Mouse (Mus musculus): ENCODE measurements at regions not wholly inside any gene's neighbourhood (a gene's known extent, or its start where the extent isn't known, plus 50 kb on each side); places are given as distances from the start of the nearest gene placed in this dataset.
"Not testable (repeated sequence)": the region's sequence is repeated elsewhere in the genome, so short reads cannot be mapped to it uniquely, and the experiment has no call there.

GRCm38 (mm10) chr12:46636888-46637287, 181.8 kb downstream of the Nova1 start:
- Histone ChIP-seq H3K9ac (replicated peaks; ENCODE audit: low read length) (no peak overlapping the region), H3K27ac (ENCODE audit: low read length) (no peak overlapping the region), H3K4me2 (replicated peaks; ENCODE audit: low read depth, low read length) (no peak overlapping the region), H3K4me3 (ENCODE audit: low read length) (no peak overlapping the region), H3K27me3 (ENCODE audit: insufficient read depth, low read length) (no peaks in the 10 kb centered on the region), H3K9me3 (ENCODE audit: low read length) (no peaks in the 10 kb centered on the region), H3K36me3 (ENCODE audit: insufficient read depth, low read length) (no peaks in the 10 kb centered on the region), H3K4me1 (ENCODE audit: insufficient read depth, low read length) (peaks cover 8% of the 10 kb centered on the region)
- ATAC-seq (ENCODE audit: low FRiP score, low TSS enrichment), result no peak

DNA sequence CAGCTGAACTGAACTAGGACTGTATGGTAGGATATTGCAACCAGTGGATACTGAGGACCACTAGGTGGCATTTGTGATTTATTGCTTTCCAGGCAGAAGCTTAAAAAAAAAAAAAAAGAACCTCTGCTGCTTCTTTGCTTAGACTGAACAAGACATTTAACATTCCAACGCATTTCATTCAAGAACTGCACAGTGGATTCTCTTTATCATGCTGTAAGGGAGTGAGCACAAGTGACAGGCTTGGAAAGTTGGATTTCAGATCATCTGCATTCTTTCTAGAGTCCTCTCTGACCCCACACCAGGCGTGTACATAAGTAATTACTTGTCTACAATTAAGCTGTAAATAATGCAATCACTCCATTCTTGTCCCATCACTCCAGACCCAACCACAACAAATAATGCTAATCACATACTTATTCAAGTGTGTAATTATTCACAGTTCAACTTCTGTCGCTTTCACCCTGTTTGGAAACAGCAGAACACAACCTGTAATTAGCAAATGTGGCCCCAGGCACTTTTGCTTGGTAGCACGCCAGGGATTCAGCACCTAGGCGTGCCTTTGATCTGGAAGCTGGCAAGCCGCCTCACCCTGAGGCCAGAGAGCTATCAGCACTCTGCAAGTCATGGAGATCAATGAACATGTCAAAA, 183.5 kb downstream of the Nova1 start:
- no peak overlapping the region for H3K4me2 ChIP-seq (replicated peaks; ENCODE audit: low read depth, low read length)
- H3K9me3 ChIP-seq (ENCODE audit: low read length), result no peaks in the 10 kb centered on the region
- no peak overlapping the region for H3K9ac ChIP-seq (replicated peaks; ENCODE audit: low read length)
- no peaks in the 10 kb centered on the region for H3K27me3 ChIP-seq (ENCODE audit: insufficient read depth, low read length)
- no peaks in the 10 kb centered on the region for H3K36me3 ChIP-seq (ENCODE audit: insufficient read depth, low read length)
- H3K4me1 ChIP-seq (ENCODE audit: insufficient read depth, low read length), result peaks cover 8% of the 10 kb centered on the region
- H3K27ac ChIP-seq (ENCODE audit: low read length), result no peak overlapping the region
- WGBS, result 10% methylated on average over 6 of the region's 6 CpGs
- ATAC-seq (ENCODE audit: low FRiP score, low TSS enrichment), result no peak
- no peak overlapping the region for H3K4me3 ChIP-seq (ENCODE audit: low read length)

DNA sequence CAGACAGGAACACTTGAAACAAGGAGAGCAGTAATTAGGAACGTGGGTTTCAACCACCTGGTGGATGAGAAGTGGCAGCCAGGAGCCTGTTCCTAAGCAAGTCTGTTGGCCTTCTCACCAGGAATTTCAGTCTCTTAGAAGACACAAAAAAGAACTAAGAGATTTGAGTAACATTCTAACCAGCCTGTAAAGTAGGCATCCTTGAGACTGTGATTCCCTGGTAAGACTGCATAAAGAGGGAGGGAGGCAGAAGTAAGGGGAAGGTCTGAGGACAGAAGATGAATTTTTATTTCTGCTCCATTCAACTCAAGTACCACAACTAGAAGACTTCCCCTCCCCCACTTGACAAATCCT, 184.0 kb downstream of the Nova1 start:
- ATAC-seq (ENCODE audit: low FRiP score, low TSS enrichment), result no peak
- Histone ChIP-seq H3K27ac (ENCODE audit: low read length) (no peak overlapping the region), H3K36me3 (ENCODE audit: insufficient read depth, low read length) (no peaks in the 10 kb centered on the region), H3K9ac (replicated peaks; ENCODE audit: low read length) (no peak overlapping the region), H3K27me3 (ENCODE audit: insufficient read depth, low read length) (no peaks in the 10 kb centered on the region), H3K9me3 (ENCODE audit: low read length) (no peaks in the 10 kb centered on the region), H3K4me3 (ENCODE audit: low read length) (no peak overlapping the region), H3K4me1 (ENCODE audit: insufficient read depth, low read length) (peaks cover 8% of the 10 kb centered on the region), H3K4me2 (replicated peaks; ENCODE audit: low read depth, low read length) (no peak overlapping the region)
- 22% methylated on average over 1 of the region's 1 CpGs for WGBS

GRCm38 (mm10) chr12:46632384-46632783, 186.3 kb downstream of the Nova1 start:
- not testable (repeated sequence) for H3K4me2 ChIP-seq (replicated peaks; ENCODE audit: low read depth, low read length); H3K4me3 ChIP-seq (ENCODE audit: low read length); H3K27me3 ChIP-seq (ENCODE audit: insufficient read depth, low read length); H3K36me3 ChIP-seq (ENCODE audit: insufficient read depth, low read length); H3K9me3 ChIP-seq (ENCODE audit: low read length); H3K9ac ChIP-seq (replicated peaks; ENCODE audit: low read length); H3K27ac ChIP-seq (ENCODE audit: low read length); ATAC-seq (ENCODE audit: low FRiP score, low TSS enrichment); H3K4me1 ChIP-seq (ENCODE audit: insufficient read depth, low read length)

DNA sequence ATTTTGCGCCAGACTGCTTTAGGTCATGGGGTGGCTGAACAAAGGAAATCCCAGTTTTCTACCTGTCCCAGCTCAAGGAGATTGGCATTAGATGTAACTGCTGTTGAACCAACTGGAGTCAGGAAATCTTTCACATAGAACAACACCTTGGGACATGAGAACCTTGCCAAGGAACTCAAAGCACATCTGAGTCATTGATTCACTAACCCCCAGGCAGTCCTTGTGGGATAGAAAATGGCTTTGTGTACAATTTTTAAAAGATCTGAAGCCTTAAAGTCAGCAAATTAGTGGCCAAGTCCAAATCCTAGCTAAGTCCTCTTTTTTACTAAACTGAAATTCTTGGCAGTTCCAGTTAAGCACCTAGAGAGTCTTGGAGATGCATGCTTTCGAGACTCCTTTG, 191.4 kb downstream of the Nova1 start:
- Histone ChIP-seq H3K9me3 (ENCODE audit: low read length) (no peaks in the 10 kb centered on the region), H3K4me3 (ENCODE audit: low read length) (no peak overlapping the region), H3K4me2 (replicated peaks; ENCODE audit: low read depth, low read length) (no peak overlapping the region), H3K4me1 (ENCODE audit: insufficient read depth, low read length) (no peaks in the 10 kb centered on the region), H3K36me3 (ENCODE audit: insufficient read depth, low read length) (no peaks in the 10 kb centered on the region), H3K9ac (replicated peaks; ENCODE audit: low read length) (no peak overlapping the region), H3K27me3 (ENCODE audit: insufficient read depth, low read length) (no peaks in the 10 kb centered on the region), H3K27ac (ENCODE audit: low read length) (no peak overlapping the region)
- WGBS, result 75% methylated on average over 2 of the region's 2 CpGs
- ATAC-seq (ENCODE audit: low FRiP score, low TSS enrichment), result no peak; the same call in 1 of the 2 replicates

DNA sequence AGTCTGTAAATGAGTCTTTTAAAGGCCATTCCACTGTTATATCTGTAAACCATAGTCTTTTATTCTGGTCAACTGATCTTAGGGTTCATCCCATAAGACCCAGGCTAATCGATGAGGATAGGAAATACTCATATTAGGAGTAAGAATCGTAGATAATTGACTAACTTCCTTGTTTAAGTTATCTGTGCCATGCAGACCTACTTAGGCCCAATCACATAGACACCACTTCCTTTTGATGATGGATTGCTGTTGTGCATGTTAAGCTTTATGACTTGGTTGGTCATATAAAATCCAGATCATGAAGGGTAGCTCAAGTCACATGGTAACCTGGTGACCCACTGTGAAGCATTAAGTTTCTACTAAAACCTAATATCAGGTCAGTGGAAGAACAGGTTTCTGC, 207.3 kb downstream of the Nova1 start:
- no peaks in the 10 kb centered on the region for H3K36me3 ChIP-seq (ENCODE audit: insufficient read depth, low read length)
- ATAC-seq (ENCODE audit: low FRiP score, low TSS enrichment), result no peak
- H3K27ac ChIP-seq (ENCODE audit: low read length), result no peak overlapping the region
- no peak overlapping the region for H3K9ac ChIP-seq (replicated peaks; ENCODE audit: low read length)
- H3K27me3 ChIP-seq (ENCODE audit: insufficient read depth, low read length), result no peaks in the 10 kb centered on the region
- WGBS, result 87% methylated on average over 2 of the region's 2 CpGs
- H3K4me3 ChIP-seq (ENCODE audit: low read length), result no peak overlapping the region
- H3K9me3 ChIP-seq (ENCODE audit: low read length), result no peaks in the 10 kb centered on the region
- H3K4me1 ChIP-seq (ENCODE audit: insufficient read depth, low read length), result no peaks in the 10 kb centered on the region
- no peak overlapping the region for H3K4me2 ChIP-seq (replicated peaks; ENCODE audit: low read depth, low read length)

DNA sequence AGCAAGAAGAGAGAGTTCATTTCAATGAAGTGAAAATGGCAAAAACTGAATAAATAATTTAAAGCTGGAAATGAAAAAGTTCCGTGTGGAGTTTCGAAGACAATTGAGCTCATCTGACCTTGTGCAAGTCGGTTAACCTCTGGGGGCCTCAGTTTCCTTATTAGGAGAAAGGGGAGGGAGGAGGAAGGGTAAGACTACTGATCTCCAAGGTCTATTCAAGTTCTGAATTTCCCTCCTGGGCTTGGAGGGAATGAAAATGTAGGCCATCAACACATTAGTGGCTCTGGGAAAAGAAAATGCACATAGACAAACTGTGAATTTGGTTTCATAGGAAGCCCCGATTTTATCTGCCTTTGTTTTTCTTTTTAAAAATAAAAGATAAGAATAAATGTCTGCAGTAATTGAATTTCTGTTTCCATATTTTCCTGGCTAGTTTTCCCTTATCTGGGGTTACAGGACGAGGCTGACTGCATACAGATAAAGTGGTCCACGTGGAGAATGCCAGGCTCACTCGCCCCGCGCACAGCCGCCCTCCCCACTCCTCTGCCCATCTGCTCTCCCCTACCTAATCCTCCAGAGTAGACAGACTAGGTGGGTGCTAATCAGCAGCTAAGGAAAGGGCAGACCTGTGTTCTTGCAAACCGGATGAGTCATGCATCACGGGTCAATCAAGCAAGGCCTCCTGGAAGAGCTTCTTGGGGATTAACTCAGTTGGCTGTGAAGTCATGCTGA, 209.0 kb downstream of the Nova1 start:
- Histone ChIP-seq H3K27ac (ENCODE audit: low read length) (no peak overlapping the region), H3K9ac (replicated peaks; ENCODE audit: low read length) (no peak overlapping the region), H3K4me3 (ENCODE audit: low read length) (no peak overlapping the region), H3K27me3 (ENCODE audit: insufficient read depth, low read length) (no peaks in the 10 kb centered on the region), H3K9me3 (ENCODE audit: low read length) (no peaks in the 10 kb centered on the region), H3K36me3 (ENCODE audit: insufficient read depth, low read length) (no peaks in the 10 kb centered on the region), H3K4me2 (replicated peaks; ENCODE audit: low read depth, low read length) (no peak overlapping the region), H3K4me1 (ENCODE audit: insufficient read depth, low read length) (no peaks in the 10 kb centered on the region)
- ATAC-seq (ENCODE audit: low FRiP score, low TSS enrichment), result peak; percentile 90
- 53% methylated on average over 12 of the region's 12 CpGs for WGBS

GRCm38 (mm10) chr12:46608290-46608910, 210.3 kb downstream of the Nova1 start:
- no peak for ATAC-seq (ENCODE audit: low FRiP score, low TSS enrichment)
- H3K4me3 ChIP-seq (ENCODE audit: low read length), result no peak overlapping the region
- no peaks in the 10 kb centered on the region for H3K36me3 ChIP-seq (ENCODE audit: insufficient read depth, low read length)
- H3K4me2 ChIP-seq (replicated peaks; ENCODE audit: low read depth, low read length), result no peak overlapping the region
- H3K4me1 ChIP-seq (ENCODE audit: insufficient read depth, low read length), result no peaks in the 10 kb centered on the region
- H3K27me3 ChIP-seq (ENCODE audit: insufficient read depth, low read length), result no peaks in the 10 kb centered on the region
- no peak overlapping the region for H3K27ac ChIP-seq (ENCODE audit: low read length)
- H3K9ac ChIP-seq (replicated peaks; ENCODE audit: low read length), result no peak overlapping the region
- H3K9me3 ChIP-seq (ENCODE audit: low read length), result no peaks in the 10 kb centered on the region
- WGBS, result 64% methylated on average over 10 of the region's 10 CpGs

DNA sequence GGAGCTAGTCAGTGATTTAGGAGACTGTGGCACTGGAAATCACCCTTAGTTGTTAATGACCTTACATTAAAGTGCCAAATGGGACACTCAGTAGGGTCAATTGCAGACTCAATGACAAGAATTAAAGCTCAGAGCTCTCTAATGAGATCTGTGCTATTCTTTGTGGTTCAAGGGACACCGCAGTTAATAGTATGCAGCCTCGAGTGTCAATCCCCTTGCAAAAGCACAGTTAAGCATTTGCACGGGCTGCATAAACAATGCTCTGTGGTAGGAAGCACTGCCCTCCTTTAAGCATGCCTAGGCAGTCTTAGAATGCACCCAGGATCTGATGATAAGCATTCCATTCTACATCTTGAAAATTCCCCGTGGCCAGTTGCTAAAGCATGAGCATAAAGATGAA, 221.5 kb downstream of the Nova1 start:
- Histone ChIP-seq H3K27me3 (ENCODE audit: insufficient read depth, low read length) (no peaks in the 10 kb centered on the region), H3K27ac (ENCODE audit: low read length) (no peak overlapping the region), H3K4me1 (ENCODE audit: insufficient read depth, low read length) (no peaks in the 10 kb centered on the region), H3K9me3 (ENCODE audit: low read length) (no peaks in the 10 kb centered on the region), H3K4me2 (replicated peaks; ENCODE audit: low read depth, low read length) (no peak overlapping the region), H3K36me3 (ENCODE audit: insufficient read depth, low read length) (no peaks in the 10 kb centered on the region), H3K4me3 (ENCODE audit: low read length) (no peak overlapping the region), H3K9ac (replicated peaks; ENCODE audit: low read length) (no peak overlapping the region)
- 6% methylated on average over 4 of the region's 4 CpGs for WGBS
- no peak for ATAC-seq (ENCODE audit: low FRiP score, low TSS enrichment)

DNA sequence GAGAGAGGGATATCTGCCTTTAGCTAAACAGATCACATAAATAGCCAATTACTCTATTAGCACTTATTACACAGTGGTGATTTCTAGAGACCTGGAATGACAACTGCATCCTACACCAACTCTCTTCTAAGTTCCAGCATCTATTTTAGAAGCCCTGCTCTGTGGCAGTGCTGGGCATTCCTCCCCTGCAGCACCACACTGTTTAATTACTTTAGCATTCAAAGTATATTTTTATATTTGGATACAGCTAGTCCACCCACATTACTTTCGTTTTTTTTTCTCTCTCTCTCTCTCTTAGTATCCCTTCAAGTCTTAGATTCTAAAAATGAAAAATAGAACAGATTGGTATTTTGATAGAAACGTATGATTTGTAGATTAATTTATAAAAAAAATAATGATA, 250.1 kb downstream of the Nova1 start:
- Histone ChIP-seq H3K27ac (ENCODE audit: low read length) (no peak overlapping the region), H3K4me3 (ENCODE audit: low read length) (no peak overlapping the region), H3K27me3 (ENCODE audit: insufficient read depth, low read length) (no peaks in the 10 kb centered on the region), H3K4me1 (ENCODE audit: insufficient read depth, low read length) (no peaks in the 10 kb centered on the region), H3K36me3 (ENCODE audit: insufficient read depth, low read length) (no peaks in the 10 kb centered on the region), H3K9me3 (ENCODE audit: low read length) (no peaks in the 10 kb centered on the region), H3K4me2 (replicated peaks; ENCODE audit: low read depth, low read length) (no peak overlapping the region), H3K9ac (replicated peaks; ENCODE audit: low read length) (no peak overlapping the region)
- 68% methylated on average over 2 of the region's 2 CpGs for WGBS
- ATAC-seq (ENCODE audit: low FRiP score, low TSS enrichment), result no peak
